Mouse (Mus musculus) embryo, embryonic 11.5 days (tissue): ENCODE measurements around the gene Cecr2.
A peak's percentile ranks its signal among the peaks of the same experiment; 100 is the strongest.
"Not testable (repeated sequence)": the region's sequence is repeated elsewhere in the genome, so short reads cannot be mapped to it uniquely, and the experiment has no call there.

Experiments used
- DNase-seq: peaks from one replicate; pipeline ENCODE4 v3.0.0-alpha.2; 2012; ENCODE audit warnings: low read depth, low spot score

Gene Cecr2

GRCm38 (mm10) chr6:120665816-120666760, at the start of gene Cecr2:
Gene Cecr2 (plus strand): TSS chr6:120666369.
- peak; percentile 80 for DNase-seq

GRCm38 (mm10) chr6:120617586-120617985, 48.6 kb upstream of the Cecr2 start:
- no peak for DNase-seq

- DNase-seq, result no peak
Measured at GRCm38 (mm10) chr6:120618518-120619402, 47.4 kb upstream of the Cecr2 start.

GRCm38 (mm10) chr6:120620193-120620592, 46.0 kb upstream of the Cecr2 start:
- DNase-seq, result no peak

- DNase-seq, result no peak
Measured at GRCm38 (mm10) chr6:120625081-120625480, 41.1 kb upstream of the Cecr2 start.

GRCm38 (mm10) chr6:120627096-120627495, 39.1 kb upstream of the Cecr2 start:
- no peak for DNase-seq

- DNase-seq, result no peak
Measured at GRCm38 (mm10) chr6:120628963-120629362, 37.2 kb upstream of the Cecr2 start.

- DNase-seq, result no peak
Measured at GRCm38 (mm10) chr6:120635391-120636028, 30.7 kb upstream of the Cecr2 start.

- no peak for DNase-seq
Measured at GRCm38 (mm10) chr6:120639547-120639946, 26.6 kb upstream of the Cecr2 start.

GRCm38 (mm10) chr6:120641866-120642378, 24.2 kb upstream of the Cecr2 start:
- DNase-seq, result no peak

- no peak for DNase-seq
Measured at GRCm38 (mm10) chr6:120643776-120644175, 22.4 kb upstream of the Cecr2 start.

- DNase-seq, result no peak
Measured at GRCm38 (mm10) chr6:120644346-120645299, 21.5 kb upstream of the Cecr2 start.

GRCm38 (mm10) chr6:120647246-120648028, 18.7 kb upstream of the Cecr2 start:
- not testable (repeated sequence) for DNase-seq

GRCm38 (mm10) chr6:120648205-120648604, 18.0 kb upstream of the Cecr2 start:
- no peak for DNase-seq

- DNase-seq, result no peak
Measured at GRCm38 (mm10) chr6:120652666-120653065, 13.5 kb upstream of the Cecr2 start.

- no peak for DNase-seq
Measured at GRCm38 (mm10) chr6:120655702-120656101, 10.5 kb upstream of the Cecr2 start.

- DNase-seq, result no peak
Measured at GRCm38 (mm10) chr6:120658848-120659247, 7.3 kb upstream of the Cecr2 start.

- peak; percentile 63 for DNase-seq
Measured at GRCm38 (mm10) chr6:120665415-120665815, 754 bp upstream of the Cecr2 start.

- DNase-seq, result peak; percentile 47
Measured at GRCm38 (mm10) chr6:120666761-120667421, 722 bp downstream of the Cecr2 start.
